Mouse (Mus musculus) liver, embryonic 14.5 days (tissue): Measurements from ENCODE around the gene Dpf3. TPM values are rescaled to one million over a fixed set of nuclear protein-coding genes. Genes with fewer than 3 reads are reported as not detected.

Experiments
- ATAC-seq: fragments of 200-750 bp; cut with Nextera tagmentation; 2 replicates; pipeline ENCODE4 v1.8.0; 2017; ENCODE audit warnings: moderate number of reproducible peaks, mild to moderate bottlenecking, moderate library complexity; ENCODE audit not compliant: insufficient read depth
- DNase-seq, 3 experiments: peaks; one replicate each; pipeline ENCODE4 v3.0.0-alpha.2; 2012 to 2013; ENCODE audit warnings: low read depth in 3 of 3, low spot score in 3 of 3
- H3K27ac ChIP-seq: fragments of 300-500 bp; sonication (generic); 2 replicates; pipeline ENCODE4 v1.5.1; 2014; ENCODE audit warnings: moderate library complexity, mild to moderate bottlenecking, control low read depth, inconsistent platforms
- H3K27me3 ChIP-seq: fragments of 300-500 bp; sonication (generic); 2 replicates; pipeline ENCODE4 v1.6.1; 2014; ENCODE audit warnings: mild to moderate bottlenecking, low read length, moderate library complexity; ENCODE audit not compliant: control insufficient read depth, insufficient read depth
- H3K36me3 ChIP-seq: fragments of 300-500 bp; sonication (generic); replicated peaks from 2 replicates; pipeline ENCODE4 v1.6.1; 2014; ENCODE audit warnings: low read depth; ENCODE audit not compliant: control insufficient read depth, insufficient read depth
- H3K4me1 ChIP-seq, 2 experiments: fragments of 200-500 bp in 1 of 2; fragments of 300-500 bp in 1 of 2; sonication (generic) in 1 of 2; replicated peaks; 2 replicates each; pipeline ENCODE4 v1.6.1; 2012 to 2014; ENCODE audit warnings: antibody characterized with exemption in 1 of 2, inconsistent platforms in 1 of 2, low read length in 1 of 2; ENCODE audit not compliant: control insufficient read depth in 2 of 2, insufficient read depth in 2 of 2
- H3K4me2 ChIP-seq: fragments of 300-500 bp; sonication (generic); 2 replicates; pipeline ENCODE4 v1.6.1; 2014; ENCODE audit warnings: low read depth, mild to moderate bottlenecking, control low read depth, moderate library complexity
- H3K4me3 ChIP-seq, 2 experiments: fragments of 200-500 bp in 1 of 2; fragments of 300-500 bp in 1 of 2; sonication (generic) in 1 of 2; 2 replicates each; pipeline ENCODE4 v1.5.1; 2012 to 2014; ENCODE audit warnings: low read depth in 2 of 2, low read length in 2 of 2, mild to moderate bottlenecking in 2 of 2, control low read depth in 1 of 2, inconsistent platforms in 1 of 2, moderate library complexity in 1 of 2; ENCODE audit not compliant: insufficient read depth in 1 of 2
- H3K9ac ChIP-seq: fragments of 300-500 bp; sonication (generic); replicated peaks from 2 replicates; pipeline ENCODE4 v1.6.1; 2014; ENCODE audit warnings: mild to moderate bottlenecking, control low read depth, moderate library complexity
- H3K9me3 ChIP-seq: fragments of 300-500 bp; sonication (generic); 2 replicates; pipeline ENCODE4 v1.6.1; 2016; ENCODE audit warnings: low read length, mixed read lengths; ENCODE audit not compliant: control insufficient read depth
- CTCF ChIP-seq: IDR thresholded peaks from 2 replicates; pipeline ENCODE4 v1.5.1; 2016; ENCODE audit warnings: antibody characterized with exemption, low read depth, control low read depth
- EP300 ChIP-seq: IDR thresholded peaks from 2 replicates; pipeline ENCODE4 v1.6.1; 2016; ENCODE audit warnings: antibody characterized with exemption, low read depth
- WGBS: fragments of 180-500 bp; shearing (Covaris S2); extraction: QIAGEN DNeasy Blood & Tissue Kit; methylation state at CpG from one replicate; pipeline ENCODE4 v1.1.7; 2014; ENCODE audit not compliant: insufficient replicate concordance; 5-methylcytosine and 5-hydroxymethylcytosine counted together
- polyA plus RNA-seq, 2 experiments: library from polyadenylated mRNA; depleted of rRNA in 1 of 2; stranded (reverse) in 1 of 2; unstranded in 1 of 2; fragments of >200 nt; fragmentation: Nextera tagmentation in 1 of 2; extraction: Ambion mirVana in 1 of 2; gene quantifications; 2 replicates each; pipeline versions ENCODE4 v1.2.1 to v1.2.3; 2012 to 2014

The Dpf3 gene
- polyA plus RNA-seq, 2 experiments = 3.7 to 4.8 TPM

GRCm38 (mm10) chr12:83180561-83180960 is 307.0 kb downstream of the Dpf3 start:
- 56% methylated on average over 6 of the region's 6 CpGs for WGBS
- no peak for TF ChIP-seq EP300
- no peak for TF ChIP-seq CTCF
- Histone ChIP-seq H3K4me3 (no peak overlapping the region), H3K27ac (no peak overlapping the region), H3K27me3 (no peaks in the 10 kb centered on the region), H3K4me1 (no peaks in the 10 kb centered on the region), H3K9me3 (no peaks in the 10 kb centered on the region), H3K4me2 (no peak overlapping the region), H3K9ac (no peak overlapping the region), H3K36me3 (no peaks in the 10 kb centered on the region)
- ATAC-seq = no peak
- DNase-seq = no peak

GRCm38 (mm10) chr12:83179860-83180259 is 307.7 kb downstream of the Dpf3 start:
- Histone ChIP-seq H3K4me1 (no peaks in the 10 kb centered on the region), H3K27me3 (no peaks in the 10 kb centered on the region), H3K4me2 (no peak overlapping the region), H3K36me3 (no peaks in the 10 kb centered on the region), H3K9me3 (no peaks in the 10 kb centered on the region), H3K4me3 (no peak overlapping the region), H3K9ac (no peak overlapping the region), H3K27ac (no peak overlapping the region)
- DNase-seq (no peak), ATAC-seq (no peak)
- 54% methylated on average over 1 of the region's 1 CpGs for WGBS
- TF ChIP-seq EP300 = no peak
- no peak for TF ChIP-seq CTCF

- 69% methylated on average over 2 of the region's 2 CpGs for WGBS
These were observed 308.7 kb downstream of the Dpf3 start for GRCm38 (mm10) chr12:83178770-83179169.

GRCm38 (mm10) chr12:83169495-83170209 is 317.9 kb downstream of the Dpf3 start:
- Histone ChIP-seq H3K9ac (no peak overlapping the region), H3K27ac (no peak overlapping the region), H3K9me3 (no peaks in the 10 kb centered on the region), H3K4me2 (no peak overlapping the region), H3K4me1 (peaks cover 0 to 8% of the 10 kb centered on the region in 2 experiments; a peak in 2 of 4 replicates), H3K27me3 (no peaks in the 10 kb centered on the region), H3K4me3 (no peak overlapping the region), H3K36me3 (no peaks in the 10 kb centered on the region)
- TF ChIP-seq EP300 = no peak
- TF ChIP-seq CTCF = no peak
- 45% methylated on average over 12 of the region's 12 CpGs for WGBS
- ATAC-seq (no peak), DNase-seq (no peak)

More at GRCm38 (mm10) chr12:83178770-83179169, 308.7 kb downstream of the Dpf3 start:
- TF ChIP-seq EP300 (no peak), CTCF (no peak)
- DNase-seq (no peak), ATAC-seq (no peak)
- H3K27me3 ChIP-seq = no peaks in the 10 kb centered on the region
- H3K4me1 ChIP-seq = no peaks in the 10 kb centered on the region
- H3K4me2 ChIP-seq = no peak overlapping the region
- H3K9me3 ChIP-seq = no peaks in the 10 kb centered on the region
- no peaks in the 10 kb centered on the region for H3K36me3 ChIP-seq
- no peak overlapping the region for H3K9ac ChIP-seq
- H3K27ac ChIP-seq = no peak overlapping the region
- no peak overlapping the region for H3K4me3 ChIP-seq

GRCm38 (mm10) chr12:83168310-83168709 is 319.2 kb downstream of the Dpf3 start:
- H3K27ac ChIP-seq = no peak overlapping the region
- no peaks in the 10 kb centered on the region for H3K27me3 ChIP-seq
- no peak overlapping the region for H3K4me2 ChIP-seq
- 53% methylated on average over 6 of the region's 6 CpGs for whole genome bisulfite sequencing
- H3K9ac ChIP-seq = no peak overlapping the region
- no peak for DNase-seq
- no peak for ATAC-seq
- TF ChIP-seq CTCF = no peak
- TF ChIP-seq EP300 = no peak
- H3K4me1 ChIP-seq = peaks cover 0 to 8% of the 10 kb centered on the region in 2 experiments; a peak in 2 of 4 replicates
- H3K36me3 ChIP-seq = no peaks in the 10 kb centered on the region
- H3K9me3 ChIP-seq = no peaks in the 10 kb centered on the region
- H3K4me3 ChIP-seq = no peak overlapping the region
